Mouse (Mus musculus) erythroblast, embryonic 14.5 days (primary cell): ENCODE measurements around the gene Yipf2. TPM values are rescaled to one million over a fixed set of nuclear protein-coding genes. Genes with fewer than 3 reads are reported as not detected.

ENCODE experiments used
- H3K27me3 ChIP-seq: 2 replicates; pipeline ENCODE4 v1.6.1; 2012; ENCODE audit warnings: inconsistent platforms; ENCODE audit not compliant: control insufficient read depth
- H3K36me3 ChIP-seq: 2 replicates; pipeline ENCODE4 v1.6.1; 2012; ENCODE audit warnings: mild to moderate bottlenecking, inconsistent platforms; ENCODE audit not compliant: control insufficient read depth
- H3K4me1 ChIP-seq: 2 replicates; pipeline ENCODE4 v1.6.1; 2012; ENCODE audit warnings: inconsistent platforms; ENCODE audit not compliant: control insufficient read depth
- H3K4me3 ChIP-seq: replicated peaks from 2 replicates; pipeline ENCODE3; 2012; ENCODE audit warnings: moderate library complexity, mild to moderate bottlenecking, inconsistent platforms
- H3K9me3 ChIP-seq: 2 replicates; pipeline ENCODE4 v1.6.1; 2012; ENCODE audit warnings: low read length, inconsistent platforms, mixed read lengths; ENCODE audit not compliant: control insufficient read depth
- GATA1 ChIP-seq: IDR thresholded peaks from 2 replicates; pipeline ENCODE4 v1.6.1; 2012; ENCODE audit warnings: low read length, inconsistent platforms, mixed read lengths
- TAL1 ChIP-seq: IDR thresholded peaks from 3 replicates; pipeline ENCODE4 v1.6.1; 2012; ENCODE audit warnings: low read length, inconsistent platforms, mixed read lengths
- polyA plus RNA-seq: library from polyadenylated mRNA; stranded (reverse); fragments of >175 nt; gene quantifications from 2 replicates; pipeline ENCODE4 v1.2.3, GENCODE M21; 2012

Gene Yipf2
- polyA plus RNA-seq, 1 experiment, result 0.25 TPM

DNA sequence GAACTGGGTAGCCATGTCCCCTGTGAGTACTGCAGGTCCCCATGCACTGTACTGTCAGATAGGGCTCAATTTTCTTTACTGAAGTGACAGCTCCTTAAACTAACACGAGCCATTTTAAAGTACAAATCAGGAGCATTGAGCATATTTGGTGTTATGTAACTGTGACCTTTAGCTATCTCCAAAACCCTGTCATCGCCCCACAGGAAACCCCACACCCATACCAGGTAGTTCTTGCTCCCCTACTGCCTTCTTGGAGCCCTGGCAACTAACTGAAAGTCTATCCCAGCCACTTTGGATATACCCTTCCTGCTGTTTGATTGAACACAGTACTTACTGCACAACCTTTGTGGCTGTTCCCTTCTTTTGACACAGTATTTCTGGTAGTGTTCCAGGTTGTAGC, 25.6 kb downstream of the Yipf2 start:
- Histone ChIP-seq H3K4me3 (no peak overlapping the region), H3K27me3 (no peaks in the 10 kb centered on the region), H3K9me3 (no peaks in the 10 kb centered on the region), H3K4me1 (peaks cover 55% of the 10 kb centered on the region), H3K36me3 (peaks cover 82% of the 10 kb centered on the region)
- no peak for TF ChIP-seq TAL1

DNA sequence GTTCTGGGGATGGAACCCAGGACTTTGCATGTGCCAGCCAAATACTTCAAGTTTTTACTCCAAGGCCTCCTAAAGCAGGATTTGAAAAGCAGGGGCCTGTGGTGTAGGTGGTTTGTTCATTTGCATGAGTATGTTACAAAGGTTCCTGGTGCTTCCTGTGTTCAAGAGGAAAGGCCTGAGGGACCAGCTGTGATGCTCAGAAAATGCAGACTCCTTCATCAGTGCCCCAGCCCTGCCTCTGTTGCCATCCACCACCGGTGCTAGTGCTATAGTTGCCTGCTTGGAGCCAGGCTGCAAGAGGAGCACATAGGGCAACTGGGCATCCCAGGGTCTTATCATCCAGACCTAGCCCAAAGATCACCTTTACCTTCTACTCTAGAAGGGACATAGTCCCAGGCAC, 26.1 kb downstream of the Yipf2 start:
- peaks cover 58% of the 10 kb centered on the region for H3K4me1 ChIP-seq
- H3K36me3 ChIP-seq, result peaks cover 81% of the 10 kb centered on the region
- H3K9me3 ChIP-seq, result no peaks in the 10 kb centered on the region
- TF ChIP-seq GATA1 (no peak), TAL1 (no peak)
- H3K27me3 ChIP-seq, result no peaks in the 10 kb centered on the region
- H3K4me3 ChIP-seq, result no peak overlapping the region

DNA sequence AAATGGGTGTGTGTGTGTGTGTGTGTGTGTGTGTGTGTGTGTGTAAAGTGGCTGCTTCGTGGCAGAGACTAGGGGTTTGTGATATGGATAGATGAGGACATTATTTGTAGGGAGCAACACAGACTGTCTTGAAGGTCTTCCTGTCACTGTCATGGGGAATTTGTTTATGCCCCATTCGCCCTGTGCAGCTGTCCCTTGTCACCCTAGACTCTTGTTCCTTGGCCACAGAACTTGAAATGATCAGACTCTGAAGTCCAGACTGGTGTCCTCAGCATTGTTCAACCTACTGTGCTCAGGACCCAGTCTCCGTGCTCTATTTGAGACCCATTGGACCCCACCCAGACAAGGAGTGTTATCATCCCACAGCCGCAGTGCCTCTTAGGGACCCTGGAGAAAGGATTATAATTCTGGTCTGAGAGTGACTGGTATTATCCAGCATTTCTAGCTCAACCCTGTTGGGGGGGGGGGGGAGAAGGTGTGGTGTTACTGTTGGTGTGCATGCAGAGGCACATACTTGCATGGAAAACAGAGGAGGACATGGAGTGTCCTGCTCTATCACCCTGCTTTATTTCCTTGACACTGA, 27.5 kb downstream of the Yipf2 start:
- peaks cover 82% of the 10 kb centered on the region for H3K36me3 ChIP-seq
- H3K27me3 ChIP-seq, result no peaks in the 10 kb centered on the region
- peaks cover 71% of the 10 kb centered on the region for H3K4me1 ChIP-seq
- no peak for TF ChIP-seq GATA1
- no peak for TF ChIP-seq TAL1
- no peaks in the 10 kb centered on the region for H3K9me3 ChIP-seq
- H3K4me3 ChIP-seq, result peak overlapping the region; percentile 13

DNA sequence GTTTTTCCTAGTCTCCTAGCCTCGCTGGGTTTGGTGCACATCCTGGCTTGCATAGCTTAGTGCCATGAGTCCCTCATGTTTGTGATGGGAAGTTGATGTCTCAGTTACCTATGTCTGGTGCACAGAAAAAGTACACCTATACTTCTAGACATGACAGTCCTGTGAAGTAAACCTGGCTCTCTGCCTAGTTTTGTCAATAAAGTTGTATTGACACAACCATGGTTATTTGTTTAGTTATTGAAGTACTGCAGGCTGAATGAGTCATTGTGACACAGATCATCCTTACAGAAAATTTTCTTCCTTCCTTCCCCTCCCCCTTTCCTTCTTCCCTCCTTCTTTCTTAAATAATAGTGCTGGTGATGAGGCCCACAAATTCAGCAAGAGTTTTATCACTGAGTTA, 28.2 kb downstream of the Yipf2 start:
- TF ChIP-seq GATA1 (no peak), TAL1 (no peak)
- H3K4me1 ChIP-seq, result peaks cover 76% of the 10 kb centered on the region
- H3K9me3 ChIP-seq, result no peaks in the 10 kb centered on the region
- no peaks in the 10 kb centered on the region for H3K27me3 ChIP-seq
- H3K4me3 ChIP-seq, result no peak overlapping the region
- peaks cover 79% of the 10 kb centered on the region for H3K36me3 ChIP-seq

DNA sequence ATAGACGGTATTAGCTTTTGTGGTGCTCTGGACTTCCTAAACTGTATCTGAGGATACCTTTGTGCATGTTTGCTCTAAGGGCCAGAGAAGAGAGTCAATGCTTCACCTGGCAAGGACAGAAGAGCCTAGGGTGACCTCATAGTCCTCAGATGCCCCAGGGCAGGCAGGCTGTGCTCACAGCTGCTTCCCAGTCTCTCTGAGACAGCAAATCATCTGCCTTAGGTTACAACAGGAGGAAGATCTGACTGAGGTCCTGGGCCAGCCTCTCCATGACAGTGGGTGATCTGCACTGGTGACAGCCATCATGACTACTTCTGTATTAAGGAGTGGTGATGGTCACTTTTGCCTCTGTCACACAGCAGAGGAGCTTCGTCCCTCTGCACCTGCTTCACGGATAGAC, 33.5 kb downstream of the Yipf2 start:
- Histone ChIP-seq H3K4me1 (peaks cover 83% of the 10 kb centered on the region), H3K36me3 (peaks cover 80% of the 10 kb centered on the region), H3K4me3 (peak overlapping the region; percentile 53), H3K9me3 (no peaks in the 10 kb centered on the region), H3K27me3 (no peaks in the 10 kb centered on the region)
- TF ChIP-seq TAL1, result no peak
- TF ChIP-seq GATA1, result no peak

DNA sequence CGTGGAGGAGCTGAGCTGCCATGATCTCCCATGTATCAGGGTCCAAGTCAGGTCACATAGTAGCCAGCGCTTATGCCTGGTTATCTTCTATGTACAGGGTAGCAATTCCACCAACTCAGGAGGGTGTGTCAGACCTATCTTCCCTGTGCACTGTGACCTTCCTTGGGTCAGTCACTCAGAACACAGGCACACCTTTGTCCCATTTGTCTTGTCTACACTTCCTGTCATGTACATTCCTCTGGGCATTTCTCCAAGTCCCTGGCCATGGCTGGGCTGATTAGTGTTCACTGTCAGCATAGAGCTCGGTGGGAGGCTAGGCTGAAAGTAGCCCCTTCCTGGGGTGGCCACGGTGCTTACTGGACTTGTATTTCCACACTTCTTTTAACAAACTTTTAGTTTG, 34.3 kb downstream of the Yipf2 start:
- TF ChIP-seq GATA1, result peak; percentile 93
- TF ChIP-seq TAL1, result peak; percentile 97
- H3K27me3 ChIP-seq, result no peaks in the 10 kb centered on the region
- no peaks in the 10 kb centered on the region for H3K9me3 ChIP-seq
- H3K4me3 ChIP-seq, result peak overlapping the region; percentile 53
- H3K4me1 ChIP-seq, result peaks cover 86% of the 10 kb centered on the region
- peaks cover 84% of the 10 kb centered on the region for H3K36me3 ChIP-seq

DNA sequence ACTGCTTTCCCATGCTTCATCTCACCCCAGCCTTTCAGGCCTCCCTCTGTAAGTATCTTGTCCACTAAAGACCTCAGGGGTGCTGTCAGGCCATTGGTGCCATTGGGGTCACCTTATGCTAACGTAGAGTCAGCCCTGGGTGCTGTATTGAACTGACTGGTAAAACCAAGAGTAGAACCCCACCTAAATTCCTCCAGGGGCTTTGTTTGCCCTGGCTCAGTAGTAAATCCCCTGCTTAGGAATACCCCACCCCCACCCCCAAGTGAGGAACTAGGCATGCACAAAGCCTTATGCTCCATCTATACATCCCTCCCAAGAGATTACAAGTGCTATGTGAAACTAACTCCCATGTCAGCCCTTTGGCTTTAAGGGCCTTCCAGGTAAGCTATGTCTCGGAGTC, 35.1 kb downstream of the Yipf2 start:
- peaks cover 86% of the 10 kb centered on the region for H3K4me1 ChIP-seq
- TF ChIP-seq TAL1 (no peak), GATA1 (no peak)
- no peaks in the 10 kb centered on the region for H3K27me3 ChIP-seq
- no peaks in the 10 kb centered on the region for H3K9me3 ChIP-seq
- peak overlapping the region; percentile 53 for H3K4me3 ChIP-seq
- H3K36me3 ChIP-seq, result peaks cover 84% of the 10 kb centered on the region

DNA sequence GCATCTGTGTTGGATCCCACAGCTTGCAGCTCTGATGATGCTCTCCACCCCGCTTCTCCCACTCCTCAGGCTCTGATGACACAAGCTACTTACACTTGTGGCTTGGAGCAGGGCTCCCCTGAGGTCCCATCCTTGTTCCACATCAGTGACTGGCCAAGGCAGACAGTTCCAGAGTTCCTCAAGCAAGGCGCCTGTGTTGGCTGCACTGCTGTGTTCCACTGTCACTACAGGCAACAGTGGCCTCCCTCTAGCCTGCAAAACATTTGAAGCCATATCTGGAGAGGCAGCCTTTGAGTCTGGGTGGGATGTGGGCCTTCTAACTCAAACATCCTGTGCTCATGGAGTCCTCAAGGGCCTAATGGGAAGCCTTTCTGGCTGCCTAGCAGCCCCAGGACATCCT, 35.6 kb downstream of the Yipf2 start:
- Histone ChIP-seq H3K27me3 (no peaks in the 10 kb centered on the region), H3K4me3 (no peak overlapping the region), H3K36me3 (peaks cover 85% of the 10 kb centered on the region), H3K4me1 (peaks cover 86% of the 10 kb centered on the region), H3K9me3 (no peaks in the 10 kb centered on the region)
- no peak for TF ChIP-seq GATA1
- no peak for TF ChIP-seq TAL1

DNA sequence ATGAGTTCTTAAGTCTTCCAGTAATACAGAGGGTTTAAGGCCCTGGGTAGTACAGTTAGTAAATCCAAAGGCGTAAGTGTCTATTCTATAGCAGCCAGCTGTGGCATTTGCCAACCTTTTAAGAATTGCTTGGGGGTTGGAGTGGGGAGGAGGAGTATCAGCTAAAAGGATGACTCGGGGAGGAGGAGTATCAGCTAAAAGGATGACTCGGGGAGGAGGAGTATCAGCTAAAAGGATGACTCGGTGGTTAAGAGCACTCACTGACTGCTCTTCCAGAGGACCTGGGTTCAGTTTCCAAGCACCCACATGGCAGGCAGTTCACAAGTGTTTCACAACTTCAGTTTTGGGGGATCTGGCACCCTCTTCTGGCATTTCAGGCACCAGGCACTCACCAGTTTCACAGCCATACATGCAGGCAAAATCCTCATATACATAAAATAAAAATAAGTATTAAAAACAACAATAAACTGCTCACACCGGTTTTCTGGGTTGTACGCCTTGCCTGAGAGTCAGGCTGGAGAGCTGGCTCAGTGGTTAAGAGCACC, 37.4 kb downstream of the Yipf2 start:
- H3K4me1 ChIP-seq, result peaks cover 87% of the 10 kb centered on the region
- no peak for TF ChIP-seq GATA1
- TF ChIP-seq TAL1, result no peak
- no peaks in the 10 kb centered on the region for H3K27me3 ChIP-seq
- H3K36me3 ChIP-seq, result peaks cover 86% of the 10 kb centered on the region
- peak overlapping the region; percentile 17 for H3K4me3 ChIP-seq
- no peaks in the 10 kb centered on the region for H3K9me3 ChIP-seq

DNA sequence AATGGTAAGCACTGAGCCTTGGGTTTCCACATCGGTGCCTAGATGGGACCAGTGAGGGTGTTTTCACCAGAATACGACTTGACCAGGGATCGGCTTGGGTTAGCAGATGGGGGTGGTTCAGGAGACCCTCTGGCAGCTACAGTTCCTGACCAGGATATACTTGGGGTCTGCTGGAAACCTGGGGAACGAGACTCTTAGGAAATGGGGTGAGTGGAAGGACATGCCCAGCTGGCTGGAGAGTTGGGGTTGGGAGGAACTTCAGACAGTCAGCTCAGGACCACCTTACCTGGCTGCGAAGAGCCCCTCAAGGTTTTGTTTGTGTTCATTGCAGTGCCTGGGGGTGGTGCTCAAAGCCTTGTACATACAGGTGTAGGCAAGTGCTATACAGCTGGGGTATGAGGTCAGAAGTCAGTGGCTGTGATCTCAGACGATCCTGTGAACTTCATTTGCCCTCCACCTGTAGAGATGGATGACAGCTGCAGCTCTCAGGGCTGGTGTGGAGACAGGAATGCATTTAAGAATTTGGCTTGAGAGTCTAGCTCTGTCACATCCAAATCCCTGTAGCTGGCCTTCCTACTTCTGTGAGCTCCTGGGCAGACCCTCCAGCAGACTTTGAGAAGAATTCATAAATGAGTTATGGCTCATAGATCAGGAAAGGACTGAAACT, 38.9 kb downstream of the Yipf2 start:
- no peak overlapping the region for H3K4me3 ChIP-seq
- peaks cover 86% of the 10 kb centered on the region for H3K4me1 ChIP-seq
- H3K9me3 ChIP-seq, result no peaks in the 10 kb centered on the region
- H3K27me3 ChIP-seq, result no peaks in the 10 kb centered on the region
- H3K36me3 ChIP-seq, result peaks cover 88% of the 10 kb centered on the region
- TF ChIP-seq TAL1 (no peak), GATA1 (no peak)
